Mouse (Mus musculus): Measurements from ENCODE around the gene Pip4k2a. TPM values are rescaled to one million over a fixed set of nuclear protein-coding genes. Genes with fewer than 3 reads are reported as not detected.
A peak's percentile ranks its signal among the peaks of the same experiment; 100 is the strongest.

Gene Pip4k2a
- polyA plus RNA-seq, 2 experiments = 15.2 to 16.6 TPM

DNA sequence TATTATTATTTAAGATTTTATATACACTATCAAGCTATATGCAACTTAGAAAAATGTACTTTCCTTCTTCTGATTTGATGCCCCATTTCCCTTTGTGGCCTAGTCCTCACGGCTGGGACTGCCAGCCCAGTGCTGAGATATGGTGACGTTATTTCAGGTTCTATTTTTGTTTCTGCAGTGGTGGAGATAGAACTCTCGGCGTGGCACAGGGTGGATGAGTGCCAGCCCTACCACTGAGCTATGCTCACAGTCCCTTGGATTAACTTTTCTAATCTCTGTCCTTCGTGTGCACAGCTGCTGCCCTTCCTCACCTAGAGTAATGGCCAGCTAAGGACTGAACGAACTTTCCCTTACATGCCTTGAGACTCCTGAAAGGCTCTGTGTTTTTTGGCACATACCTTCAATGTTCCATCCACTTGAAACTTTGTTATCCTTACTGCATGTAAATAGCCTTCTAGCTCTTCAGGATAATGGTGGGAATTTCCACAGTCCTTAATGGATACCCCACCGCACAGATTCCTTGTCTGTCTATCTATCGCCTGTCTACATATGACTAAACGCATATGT, 164.8 kb downstream of the Pip4k2a start:
- Histone ChIP-seq H3K36me3 (replicated peaks; ENCODE audit: control insufficient read depth, insufficient read depth, low read depth) (no peaks in the 10 kb centered on the region), H3K4me2 (ENCODE audit: low read depth) (no peak overlapping the region), H3K4me3 (ENCODE audit: insufficient read depth in 1 of 2, low read depth in 2 of 2, low read length in 2 of 2) (no peak overlapping the region), H3K27ac (no peak overlapping the region), H3K27me3 (ENCODE audit: control insufficient read depth, insufficient read depth, low read length) (no peaks in the 10 kb centered on the region), H3K9me3 (ENCODE audit: control insufficient read depth, low read length) (no peaks in the 10 kb centered on the region), H3K9ac (replicated peaks) (no peak overlapping the region), H3K4me1 (replicated peaks; ENCODE audit: control insufficient read depth in 2 of 2, insufficient read depth in 2 of 2, low read length in 1 of 2) (no peaks in the 10 kb centered on the region)
- TF ChIP-seq EP300 (IDR thresholded peaks at IDR 0.05; ENCODE audit: low read depth) (no peak), CTCF (IDR thresholded peaks at IDR 0.05; ENCODE audit: low read depth) (no peak)
- DNase-seq (ENCODE audit: low read depth in 3 of 3, low spot score in 3 of 3) (no peak), ATAC-seq (ENCODE audit: insufficient read depth) (no peak)
- 50% methylated on average over 9 of the region's 9 CpGs for WGBS (ENCODE audit: insufficient replicate concordance)

DNA sequence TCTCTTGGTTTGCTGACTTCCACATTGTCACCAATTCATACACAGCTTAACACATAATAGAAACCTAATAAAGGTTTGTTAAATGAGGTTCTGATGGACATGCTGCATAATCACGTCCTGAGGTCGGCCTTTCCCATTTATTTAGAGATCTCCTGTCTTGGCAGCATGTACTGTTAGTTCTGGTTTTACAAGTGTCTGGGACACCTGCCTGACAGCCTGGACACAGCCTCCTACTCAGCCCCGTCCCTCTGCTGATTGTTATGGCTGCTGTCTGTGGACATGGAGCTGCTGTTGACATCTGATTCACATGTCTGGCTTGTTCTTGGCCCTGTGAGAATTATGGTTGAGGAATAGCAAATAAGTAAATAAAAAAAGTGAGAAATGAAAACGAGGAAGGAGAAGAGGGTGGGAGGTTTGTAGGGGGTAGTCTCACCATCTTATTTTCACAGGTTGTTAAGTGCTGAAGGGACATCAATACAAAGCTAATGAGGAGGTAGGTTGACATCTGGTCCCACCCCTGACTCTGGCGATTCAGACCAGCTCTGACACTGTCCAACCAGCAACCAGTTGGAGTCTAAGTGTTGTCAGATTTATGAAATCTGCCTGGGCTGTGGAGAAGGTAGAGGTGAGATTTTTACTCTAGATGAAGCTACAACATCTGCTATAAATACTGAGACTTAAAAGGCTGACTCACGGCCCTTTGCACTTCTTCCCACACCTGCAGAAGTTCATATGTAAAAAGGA, 166.7 kb downstream of the Pip4k2a start:
- H3K27ac ChIP-seq = no peak overlapping the region
- H3K4me1 ChIP-seq (replicated peaks; ENCODE audit: control insufficient read depth in 2 of 2, insufficient read depth in 2 of 2, low read length in 1 of 2) = no peaks in the 10 kb centered on the region
- no peaks in the 10 kb centered on the region for H3K9me3 ChIP-seq (ENCODE audit: control insufficient read depth, low read length)
- DNase-seq (ENCODE audit: low read depth in 3 of 3, low spot score in 3 of 3) (no peak), ATAC-seq (ENCODE audit: insufficient read depth) (no peak)
- TF ChIP-seq EP300 (IDR thresholded peaks at IDR 0.05; ENCODE audit: low read depth) = no peak
- no peak for TF ChIP-seq CTCF (IDR thresholded peaks at IDR 0.05; ENCODE audit: low read depth)
- no peak overlapping the region for H3K9ac ChIP-seq (replicated peaks)
- H3K27me3 ChIP-seq (ENCODE audit: control insufficient read depth, insufficient read depth, low read length) = no peaks in the 10 kb centered on the region
- WGBS (ENCODE audit: insufficient replicate concordance) = 49% methylated on average over 6 of the region's 6 CpGs
- H3K4me3 ChIP-seq (ENCODE audit: insufficient read depth in 1 of 2, low read depth in 2 of 2, low read length in 2 of 2) = no peak overlapping the region
- H3K4me2 ChIP-seq (ENCODE audit: low read depth) = no peak overlapping the region
- H3K36me3 ChIP-seq (replicated peaks; ENCODE audit: control insufficient read depth, insufficient read depth, low read depth) = no peaks in the 10 kb centered on the region

DNA sequence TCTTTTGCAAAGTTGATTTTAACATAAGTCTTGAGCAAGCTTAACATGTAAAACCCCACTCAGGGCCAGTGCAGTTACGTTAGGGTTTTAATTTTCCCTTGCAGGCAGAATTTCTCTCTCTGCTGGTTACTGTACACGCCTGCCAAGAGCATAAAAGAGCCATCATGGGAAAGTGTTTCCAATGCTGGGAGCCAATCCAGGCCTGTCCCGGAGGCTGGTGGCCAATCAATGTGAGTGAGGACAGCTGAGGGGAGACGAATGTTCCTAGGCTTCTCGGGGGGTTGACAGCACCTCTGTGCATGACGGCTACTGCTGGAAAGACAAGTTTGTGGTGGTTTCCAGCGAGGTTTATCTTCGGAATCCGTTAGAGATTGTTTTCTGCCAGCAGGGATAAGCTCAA, 175.2 kb downstream of the Pip4k2a start:
- Histone ChIP-seq H3K9me3 (ENCODE audit: control insufficient read depth, low read length) (no peaks in the 10 kb centered on the region), H3K27ac (no peak overlapping the region), H3K4me3 (ENCODE audit: insufficient read depth in 1 of 2, low read depth in 2 of 2, low read length in 2 of 2) (no peak overlapping the region), H3K27me3 (ENCODE audit: control insufficient read depth, insufficient read depth, low read length) (no peaks in the 10 kb centered on the region), H3K36me3 (replicated peaks; ENCODE audit: control insufficient read depth, insufficient read depth, low read depth) (no peaks in the 10 kb centered on the region), H3K9ac (replicated peaks) (no peak overlapping the region), H3K4me1 (replicated peaks; ENCODE audit: control insufficient read depth in 2 of 2, insufficient read depth in 2 of 2, low read length in 1 of 2) (peaks cover 0 to 6% of the 10 kb centered on the region in 2 experiments; a peak in 1 of 4 replicates), H3K4me2 (ENCODE audit: low read depth) (no peak overlapping the region)
- WGBS (ENCODE audit: insufficient replicate concordance) = 46% methylated on average over 9 of the region's 9 CpGs
- no peak for TF ChIP-seq EP300 (IDR thresholded peaks at IDR 0.05; ENCODE audit: low read depth)
- TF ChIP-seq CTCF (IDR thresholded peaks at IDR 0.05; ENCODE audit: low read depth) = no peak
- no peak for DNase-seq (ENCODE audit: low read depth in 3 of 3, low spot score in 3 of 3)
- no peak for ATAC-seq (ENCODE audit: insufficient read depth)

DNA sequence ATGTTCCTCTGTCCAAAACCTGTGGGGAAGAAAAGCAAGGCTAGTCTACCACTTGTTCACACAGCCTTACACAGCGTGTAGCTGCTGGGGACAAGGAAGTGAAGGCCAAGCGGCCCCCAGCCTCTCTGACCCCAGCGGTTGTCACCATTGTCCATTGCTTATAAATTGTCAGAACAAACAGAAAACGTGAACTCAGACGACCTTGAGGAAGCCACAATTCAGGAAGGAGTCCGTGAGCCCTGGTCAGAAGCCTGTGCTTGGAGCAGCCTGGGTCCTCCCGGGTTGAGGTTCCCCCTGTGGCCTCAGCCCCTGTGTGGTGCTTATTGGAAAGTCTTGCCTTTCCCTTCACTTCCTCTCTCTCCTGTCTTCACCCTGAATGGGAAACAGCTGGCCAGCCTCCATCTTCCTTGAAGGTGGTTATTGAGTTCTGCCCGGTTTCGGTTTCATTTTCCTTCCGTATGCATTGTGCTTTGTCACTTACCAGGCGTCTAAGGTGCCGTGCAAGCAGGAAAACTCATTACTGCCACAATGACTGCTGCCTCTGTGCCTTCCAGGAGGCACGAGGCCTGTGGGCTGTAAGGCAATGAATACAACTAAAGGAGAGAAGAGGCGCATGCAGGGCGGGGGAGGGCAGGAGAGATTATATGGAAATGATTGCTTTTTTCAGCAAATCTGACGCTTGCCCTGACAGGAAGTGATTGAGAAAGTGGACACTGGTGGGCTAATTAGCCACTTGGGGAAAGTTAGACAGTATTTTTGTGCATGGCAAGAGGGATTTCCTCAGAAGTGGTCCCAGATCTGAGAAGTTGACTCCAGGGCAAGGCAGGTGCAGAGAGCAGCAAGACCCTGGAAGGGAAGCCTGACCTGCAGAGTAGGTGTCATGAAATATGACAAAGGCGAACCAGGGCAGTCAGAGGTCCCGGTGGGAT, 176.2 kb downstream of the Pip4k2a start:
- WGBS (ENCODE audit: insufficient replicate concordance) = 16% methylated on average over 18 of the region's 18 CpGs
- Histone ChIP-seq H3K27me3 (ENCODE audit: control insufficient read depth, insufficient read depth, low read length) (no peaks in the 10 kb centered on the region), H3K4me2 (ENCODE audit: low read depth) (peak overlapping the region; percentile 69), H3K27ac (no peak overlapping the region), H3K9ac (replicated peaks) (peak overlapping the region; percentile 51), H3K9me3 (ENCODE audit: control insufficient read depth, low read length) (no peaks in the 10 kb centered on the region), H3K36me3 (replicated peaks; ENCODE audit: control insufficient read depth, insufficient read depth, low read depth) (no peaks in the 10 kb centered on the region), H3K4me1 (replicated peaks; ENCODE audit: control insufficient read depth in 2 of 2, insufficient read depth in 2 of 2, low read length in 1 of 2) (peaks cover 0 to 6% of the 10 kb centered on the region in 2 experiments; a peak in 1 of 4 replicates), H3K4me3 (ENCODE audit: insufficient read depth in 1 of 2, low read depth in 2 of 2, low read length in 2 of 2) (peak overlapping the region; percentile 55 to 74)
- DNase-seq (ENCODE audit: low read depth in 3 of 3, low spot score in 3 of 3) (peak; percentile 7 to 31 (median 17)), ATAC-seq (ENCODE audit: insufficient read depth) (peak; percentile 39; the same call in 1 of the 2 replicates)
- TF ChIP-seq CTCF (IDR thresholded peaks at IDR 0.05; ENCODE audit: low read depth) = no peak
- no peak for TF ChIP-seq EP300 (IDR thresholded peaks at IDR 0.05; ENCODE audit: low read depth)

All from liver, embryonic 14.5 days (tissue).